Mouse (Mus musculus) G1E (cell line): ENCODE data around the gene Arhgap10.

Experiments used
- CTCF ChIP-seq: IDR thresholded peaks from 2 replicates; pipeline ENCODE4 v1.5.1; 2012; ENCODE audit warnings: low read depth, low read length, inconsistent platforms, mixed read lengths
- GATA1 ChIP-seq: IDR thresholded peaks from 2 replicates; pipeline ENCODE4 v1.6.1; 2012; ENCODE audit warnings: borderline replicate concordance, low read length, inconsistent platforms, mixed read lengths

DNA sequence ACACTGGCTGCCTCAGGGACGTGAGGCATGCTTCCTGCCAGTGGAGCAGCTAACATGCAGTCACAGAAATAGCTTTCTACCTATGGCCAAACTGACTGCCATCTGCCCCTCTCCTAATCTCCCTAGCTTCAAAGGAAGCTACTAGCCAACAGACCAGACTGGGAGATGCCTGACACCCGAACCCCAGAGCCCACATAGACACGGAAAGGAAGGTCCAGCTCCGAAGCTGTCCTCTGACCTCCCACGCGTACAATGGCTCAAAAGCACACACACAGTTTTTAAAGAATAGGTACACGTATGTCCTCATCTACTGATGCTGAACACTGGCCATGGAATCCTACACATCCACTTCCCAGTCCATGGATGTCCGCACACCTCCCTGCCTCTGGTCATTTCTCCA, 2.0 kb downstream of the Arhgap10 start:
- TF ChIP-seq CTCF: no peak
- TF ChIP-seq GATA1: no peak
